Mouse (Mus musculus) spleen, embryonic (tissue): Measurements from ENCODE around the gene AC141477.1.

Experiments
- CTCF ChIA-PET: fragments of 350-600 bp; sonication (Branson Sonifier 250); formaldehyde crosslinking; loops from one replicate; lab custom pipeline; 2022; lab: Charles Lee

The AC141477.1 gene

GRCm38 (mm10) chr10:76416811-76417210 lies 23.4 kb downstream of the AC141477.1 start:
- CTCF ChIA-PET: no interaction called here

- CTCF ChIA-PET: interaction anchor here (0.7 kb wide), 1 partner anchor 16 kb away, joined by 4 read pairs; no protein-coding TSS in a partner anchor
Observed at GRCm38 (mm10) chr10:76408520-76408919, 31.7 kb downstream of the AC141477.1 start.

- CTCF ChIA-PET: interaction anchor here (0.7 kb wide), 1 partner anchor 278 kb away, joined by 3 read pairs; no protein-coding TSS in a partner anchor
Observed at GRCm38 (mm10) chr10:76392596-76392995, 47.6 kb downstream of the AC141477.1 start.

- CTCF ChIA-PET: no interaction called here
Observed at GRCm38 (mm10) chr10:76391786-76392185, 48.5 kb downstream of the AC141477.1 start.

GRCm38 (mm10) chr10:76391166-76391565 lies 49.1 kb downstream of the AC141477.1 start:
- CTCF ChIA-PET: no interaction called here
